Mouse (Mus musculus) kidney, adult 10 weeks (tissue): ENCODE measurements around the gene Olfr1318. TPM values are rescaled to one million over a fixed set of nuclear protein-coding genes. Genes with fewer than 3 reads are reported as not detected.

Experiments
- polyA plus RNA-seq: library from polyadenylated mRNA; stranded (reverse); fragments of 350-450 nt; fragmentation: Illumina TruSeq; extraction: RNeasy Lipid Tissue Mini Kit (QIAGEN cat#74804); gene quantifications from one replicate; pipeline ENCODE4 v1.2.3, GENCODE M21; 2014; ENCODE audit warnings: low read depth, low replicate concordance

Gene Olfr1318
- not detected for polyA plus RNA-seq

DNA sequence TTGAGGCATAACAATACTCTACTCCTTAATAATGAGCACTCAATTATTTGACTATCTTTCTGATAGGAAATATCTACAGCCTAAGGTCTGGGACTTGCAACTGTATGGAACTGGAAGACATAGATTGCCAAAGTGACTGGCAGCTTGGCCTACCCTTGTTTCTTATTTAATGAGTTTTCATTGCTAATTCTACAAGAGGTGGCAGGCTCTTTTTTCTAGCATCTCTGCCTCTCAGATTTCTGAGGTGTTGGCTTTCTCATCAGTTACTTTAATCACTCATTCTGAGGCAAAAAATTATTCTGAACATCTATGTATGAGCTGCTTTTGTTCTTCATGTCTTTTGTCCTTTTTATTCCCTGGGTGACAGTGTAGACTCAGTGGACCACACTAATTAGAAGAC is at the start of gene Olfr1318:
TSS of gene Olfr1318 (plus strand) at position 301 of the 400 bp plus-strand sequence.

GRCm38 (mm10) chr2:112115340-112115739 is 38.7 kb upstream of the Olfr1318 start, which contains the start of gene Olfr1315-ps1:
Gene Olfr1315-ps1, minus strand, starts transcription at chr2:112115440.

DNA sequence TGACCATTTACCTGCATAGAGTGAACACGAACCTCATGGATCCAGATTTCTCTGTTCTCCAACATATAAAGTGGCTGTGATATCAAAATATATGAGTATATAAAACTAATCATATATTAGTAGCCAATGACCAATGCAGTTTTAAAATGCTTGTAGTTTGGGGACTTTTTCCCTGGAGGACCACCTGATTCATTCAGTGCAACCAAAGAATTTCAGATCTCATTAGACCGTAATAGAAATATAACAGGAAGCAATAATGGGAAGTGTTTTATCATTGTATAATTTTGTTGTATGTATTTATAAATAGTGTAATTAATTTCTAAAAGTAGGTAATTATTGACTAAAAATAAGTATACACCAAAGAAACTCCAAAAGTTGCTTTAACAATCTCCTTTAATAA is 19.1 kb upstream of the Olfr1318 start, which contains the start of gene Olfr1316:
TSS of gene Olfr1316 (minus strand) at position 101 of the 400 bp plus-strand sequence.

DNA sequence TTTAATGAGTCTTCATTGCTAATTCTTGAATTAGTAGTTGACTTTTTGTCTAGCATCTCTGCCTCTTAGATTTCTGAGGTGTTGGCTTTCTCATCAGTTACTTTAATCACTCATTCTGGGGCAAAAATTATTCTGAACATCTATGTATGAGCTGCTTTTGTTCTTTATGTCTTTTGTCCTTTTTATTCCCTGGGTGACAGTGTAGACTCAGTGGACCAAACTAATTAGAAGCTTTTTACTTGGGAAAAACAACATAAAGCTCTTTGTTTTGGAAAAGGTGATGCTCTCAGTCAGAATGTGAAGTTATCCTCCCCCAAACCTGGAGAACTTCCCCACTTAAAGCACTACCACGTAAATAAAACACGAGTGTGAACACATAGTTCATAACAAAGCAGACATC is 14.0 kb upstream of the Olfr1318 start, which contains the start of gene Olfr1317:
TSS of gene Olfr1317 (plus strand) at position 301 of the 400 bp plus-strand sequence.

Other genes with a start within 250 kb of the Olfr1318 start
- not detected for gene Olfr1306, start 237.9 kb upstream of the Olfr1318 start, polyA plus RNA-seq
- not detected for gene Olfr1307, start 204.8 kb upstream of the Olfr1318 start, polyA plus RNA-seq
- not detected for gene Olfr1308, start 189.3 kb upstream of the Olfr1318 start, polyA plus RNA-seq
- not detected for gene Olfr1309, start 163.9 kb upstream of the Olfr1318 start, polyA plus RNA-seq
- not detected for gene Olfr1310, start 141.5 kb upstream of the Olfr1318 start, polyA plus RNA-seq
- gene Olfr1311, start 129.8 kb upstream of the Olfr1318 start, polyA plus RNA-seq: not detected
- not detected for gene Olfr1312, start 104.0 kb upstream of the Olfr1318 start, polyA plus RNA-seq
- not detected for gene Olfr1313, start 76.4 kb upstream of the Olfr1318 start, polyA plus RNA-seq
- gene Olfr1314, start 57.4 kb upstream of the Olfr1318 start, polyA plus RNA-seq: not detected
- not detected for gene Olfr1315-ps1, start 38.8 kb upstream of the Olfr1318 start, polyA plus RNA-seq
- gene Olfr1316, start 19.2 kb upstream of the Olfr1318 start, polyA plus RNA-seq: not detected
- gene Olfr1317, start 13.9 kb upstream of the Olfr1318 start, polyA plus RNA-seq: not detected
- not detected for gene Lpcat4, start 85.3 kb downstream of the Olfr1318 start, polyA plus RNA-seq
- gene Nutm1, start 105.1 kb downstream of the Olfr1318 start, polyA plus RNA-seq: not detected
- 48.2 TPM for gene Nop10, start 107.7 kb downstream of the Olfr1318 start, polyA plus RNA-seq
- 44.4 TPM for gene Slc12a6, start 111.6 kb downstream of the Olfr1318 start, polyA plus RNA-seq
- gene Gm21985, start 112.1 kb downstream of the Olfr1318 start, polyA plus RNA-seq: 0.40 TPM
- gene Emc4, start 213.8 kb downstream of the Olfr1318 start, polyA plus RNA-seq: 91.9 TPM
- gene Katnbl1, start 225.0 kb downstream of the Olfr1318 start, polyA plus RNA-seq: 42.4 TPM